Mouse (Mus musculus): ENCODE measurements at regions not wholly inside any gene's neighbourhood (a gene's known extent, or its start where the extent isn't known, plus 50 kb on each side); places are given as distances from the start of the nearest gene placed in this dataset.

DNA sequence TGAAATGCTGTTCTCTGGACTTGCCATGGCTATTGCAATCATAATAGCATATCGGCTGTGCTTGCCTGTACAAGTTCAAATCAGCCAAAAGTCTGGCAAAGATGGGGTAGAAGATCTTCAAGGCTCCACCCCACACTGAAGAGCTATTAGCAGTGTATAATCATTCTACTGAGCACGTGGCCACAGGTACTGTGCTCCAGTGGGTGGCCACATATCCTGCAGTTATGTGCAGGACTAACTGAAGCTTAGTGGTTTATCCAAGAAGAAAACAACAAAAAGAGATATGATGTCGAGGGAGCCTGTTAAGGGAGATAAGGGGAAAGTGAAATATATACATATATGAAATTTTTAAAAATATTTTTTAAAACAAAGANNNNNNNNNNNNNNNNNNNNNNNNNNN is 309.2 kb downstream of the Meis1 start:
- Histone ChIP-seq H3K27ac (no peak overlapping the region), H3K4me3 (no peak overlapping the region)
- intact Hi-C loops (cut with DNase I): no loop called here
- DNase-seq: no peak
- TF ChIP-seq CTCF (IDR thresholded peaks at IDR 0.05): no peak

DNA sequence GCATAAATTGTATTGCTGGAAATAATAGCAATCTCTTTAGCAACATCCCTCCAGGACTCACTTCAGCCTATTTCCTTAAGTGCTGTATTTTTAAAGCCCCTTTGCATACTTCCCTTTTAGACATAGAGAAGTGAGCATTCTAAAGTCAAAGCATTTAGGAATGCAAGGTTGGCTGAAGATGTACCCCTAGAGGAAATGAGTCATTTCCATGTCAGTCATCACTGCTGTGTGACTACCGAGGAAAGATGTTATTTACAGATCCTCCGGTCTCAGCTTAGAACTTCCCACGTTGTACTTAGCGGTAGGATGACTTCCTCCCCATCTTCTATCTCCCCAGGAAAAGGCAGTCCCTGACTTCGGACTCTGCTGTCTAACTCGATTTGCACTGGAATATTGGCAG is 337.2 kb downstream of the Meis1 start:
- TF ChIP-seq CTCF (IDR thresholded peaks at IDR 0.05): no peak
- no peak overlapping the region for H3K4me3 ChIP-seq
- no peak overlapping the region for H3K27ac ChIP-seq
- intact Hi-C loops (cut with DNase I): no loop called here
- DNase-seq: no peak

DNA sequence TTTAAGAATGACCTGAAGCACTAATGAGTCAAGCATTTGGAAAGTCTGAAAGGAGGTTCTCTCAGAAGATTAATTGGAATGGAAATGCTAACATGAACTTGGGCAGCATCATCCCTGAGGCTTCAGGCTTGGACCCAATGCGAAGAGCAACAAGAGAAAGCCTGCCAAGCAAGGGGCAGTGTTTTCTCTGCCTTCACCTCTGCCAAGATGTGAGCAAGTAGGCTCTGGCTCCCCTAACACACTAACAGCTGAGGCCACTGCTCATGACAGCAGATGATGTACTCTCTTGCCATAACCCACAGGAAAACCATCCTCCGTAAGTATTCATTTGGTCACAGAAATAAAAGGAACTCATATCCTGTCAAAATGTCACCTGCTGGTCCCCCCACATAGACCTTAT is 341.9 kb downstream of the Meis1 start:
- H3K4me3 ChIP-seq: no peak overlapping the region
- intact Hi-C loops (cut with DNase I): no loop called here
- H3K27ac ChIP-seq: no peak overlapping the region
- DNase-seq: no peak
- TF ChIP-seq CTCF (IDR thresholded peaks at IDR 0.05): no peak

DNA sequence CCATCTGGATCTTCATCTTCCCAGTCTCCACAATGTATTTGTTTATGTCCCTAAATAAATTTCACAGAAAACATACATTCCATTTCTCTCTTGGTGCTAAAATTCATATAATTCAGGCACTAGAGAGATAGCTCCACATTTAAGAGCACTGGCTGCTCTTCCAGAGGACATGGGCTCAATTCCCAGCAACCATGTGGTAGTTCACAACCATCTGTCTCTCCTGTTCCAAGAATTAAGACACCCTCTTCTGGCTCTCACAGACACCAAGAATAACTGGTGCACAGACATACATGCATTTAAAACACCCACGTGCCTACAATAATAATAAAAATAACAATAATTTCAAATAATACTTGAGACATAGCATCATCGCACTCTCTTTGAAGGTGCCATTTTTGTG is 347.8 kb downstream of the Meis1 start:
- DNase-seq: no peak
- H3K4me3 ChIP-seq: no peak overlapping the region
- intact Hi-C loops (cut with DNase I): no loop called here
- no peak overlapping the region for H3K27ac ChIP-seq
- TF ChIP-seq CTCF (IDR thresholded peaks at IDR 0.05): no peak

DNA sequence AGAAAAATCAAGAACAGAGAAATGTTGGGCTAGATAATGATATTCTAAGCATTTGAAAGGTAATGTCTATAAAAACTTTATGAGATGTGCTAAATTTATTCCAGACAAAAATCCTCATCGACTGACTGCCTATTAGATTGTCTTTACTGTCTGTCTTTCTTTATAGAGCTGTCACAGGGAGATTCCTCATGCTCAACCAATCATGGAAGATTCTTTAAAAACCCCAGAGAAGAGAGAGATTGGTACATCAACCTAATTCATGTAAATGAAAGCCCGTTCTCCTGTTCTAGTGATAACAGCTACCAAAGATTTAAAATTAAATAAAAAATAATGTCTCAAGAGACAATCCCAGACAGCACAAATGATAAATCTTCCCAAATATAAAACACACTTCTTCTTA is 349.5 kb downstream of the Meis1 start:
- H3K27ac ChIP-seq: no peak overlapping the region
- TF ChIP-seq CTCF (IDR thresholded peaks at IDR 0.05): no peak
- no peak overlapping the region for H3K4me3 ChIP-seq
- intact Hi-C loops (cut with DNase I): no loop called here
- DNase-seq: no peak

DNA sequence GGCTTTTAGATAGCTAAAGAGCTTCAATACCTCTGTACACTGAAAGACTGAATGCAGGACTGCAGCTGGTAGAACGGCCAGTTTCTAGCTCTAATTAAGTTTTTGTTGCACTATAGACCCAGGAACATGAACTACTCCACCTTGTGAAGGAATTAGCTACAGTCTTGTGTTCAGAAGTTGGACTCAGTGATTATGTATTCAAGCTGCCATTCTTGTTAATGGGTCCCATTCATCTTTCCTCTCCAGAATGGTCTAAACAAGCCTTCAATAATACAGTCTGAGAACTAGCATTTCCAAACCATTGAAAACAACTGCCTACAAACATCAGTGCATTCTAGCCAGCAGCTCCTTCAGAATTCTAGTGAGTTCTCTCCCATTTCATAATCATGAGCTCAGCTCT is 362.4 kb downstream of the Meis1 start:
- Histone ChIP-seq H3K27ac (no peak overlapping the region), H3K4me3 (no peak overlapping the region)
- intact Hi-C loops (cut with DNase I): no loop called here
- TF ChIP-seq CTCF (IDR thresholded peaks at IDR 0.05): no peak
- DNase-seq: no peak

DNA sequence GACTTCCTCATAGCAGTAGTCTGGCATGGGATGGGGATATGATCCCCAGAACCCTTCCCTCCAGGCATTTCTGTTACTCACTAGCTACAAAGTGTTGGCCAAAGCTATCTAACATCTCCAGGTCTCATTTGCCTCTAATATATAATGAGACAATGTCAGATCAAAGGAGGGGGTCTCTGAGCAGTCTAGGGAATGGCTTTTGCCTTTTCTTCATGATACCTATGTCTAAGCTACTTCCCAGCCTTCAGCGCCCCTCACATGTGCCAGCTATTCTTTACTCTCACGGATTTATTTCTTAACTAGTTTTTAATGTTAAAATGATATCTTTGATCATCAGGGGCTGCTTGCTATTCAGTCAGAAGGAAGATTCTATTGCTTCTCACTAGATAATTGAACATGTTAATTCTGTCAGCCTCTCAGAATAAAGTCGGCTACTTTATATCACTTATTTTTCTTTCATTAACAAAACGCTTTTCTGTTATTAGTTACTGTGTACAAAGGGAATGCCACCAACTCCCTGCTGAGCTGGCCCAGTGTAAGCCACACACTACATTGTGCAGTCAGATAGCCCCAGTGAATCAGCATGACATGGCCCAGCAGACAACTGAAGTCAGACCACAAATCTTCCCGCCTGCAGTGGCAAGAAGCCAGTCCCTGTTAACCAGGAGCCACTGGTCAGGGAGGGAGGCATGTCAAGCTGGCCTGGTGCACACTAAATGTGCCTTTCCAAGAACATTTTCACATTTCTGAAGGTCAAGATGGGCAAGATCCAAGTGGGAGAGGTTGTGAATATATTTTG is 386.6 kb downstream of the Meis1 start:
- DNase-seq: no peak
- H3K4me3 ChIP-seq: no peak overlapping the region
- no peak for TF ChIP-seq CTCF (IDR thresholded peaks at IDR 0.05)
- intact Hi-C loops (cut with DNase I): no loop called here
- no peak overlapping the region for H3K27ac ChIP-seq

DNA sequence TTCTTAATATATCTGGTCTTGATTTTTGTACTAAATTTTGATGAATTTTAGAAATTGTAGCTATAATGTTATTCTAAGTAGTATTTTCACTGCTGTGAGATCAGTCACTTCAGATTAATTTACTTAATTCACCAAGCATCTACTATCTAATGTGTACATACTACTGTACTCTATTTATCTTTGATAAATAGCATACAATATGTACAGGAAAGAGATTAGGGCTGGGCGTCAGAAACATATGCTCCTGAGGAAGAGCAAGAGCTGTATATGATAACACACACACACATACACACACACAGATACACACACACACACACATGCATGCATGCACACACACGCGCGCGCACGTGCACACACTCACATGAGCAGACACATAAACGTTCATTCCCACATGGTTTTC is 387.2 kb downstream of the Meis1 start:
- DNase-seq: no peak

DNA sequence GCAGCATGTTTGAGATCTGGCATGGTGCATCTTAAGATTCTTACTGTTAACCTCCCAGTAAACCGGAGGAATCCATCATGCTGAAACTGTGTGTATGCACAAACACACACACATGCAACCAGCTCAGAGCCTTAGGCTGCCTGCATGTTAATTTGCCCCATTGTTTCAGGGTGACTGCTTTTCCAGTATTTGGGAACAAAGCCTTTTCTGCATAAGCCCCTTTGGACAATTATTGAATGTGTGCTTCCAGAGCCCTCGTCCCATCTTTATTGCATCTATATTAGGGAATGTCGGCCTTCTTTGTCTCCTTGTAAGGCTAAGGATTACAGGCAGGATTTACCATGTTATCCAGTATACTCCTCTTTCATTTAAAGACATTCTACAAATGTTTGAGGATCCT is 397.0 kb downstream of the Meis1 start:
- DNase-seq: no peak
- H3K27ac ChIP-seq: no peak overlapping the region
- no peak for TF ChIP-seq CTCF (IDR thresholded peaks at IDR 0.05)
- no peak overlapping the region for H3K4me3 ChIP-seq
- intact Hi-C loops (cut with DNase I): no loop called here

More for the DNA sequence above, 387.2 kb downstream of the Meis1 start:
- intact Hi-C loops (cut with DNase I): no loop called here
- TF ChIP-seq CTCF (IDR thresholded peaks at IDR 0.05): no peak
- no peak overlapping the region for H3K4me3 ChIP-seq
- no peak overlapping the region for H3K27ac ChIP-seq

DNA sequence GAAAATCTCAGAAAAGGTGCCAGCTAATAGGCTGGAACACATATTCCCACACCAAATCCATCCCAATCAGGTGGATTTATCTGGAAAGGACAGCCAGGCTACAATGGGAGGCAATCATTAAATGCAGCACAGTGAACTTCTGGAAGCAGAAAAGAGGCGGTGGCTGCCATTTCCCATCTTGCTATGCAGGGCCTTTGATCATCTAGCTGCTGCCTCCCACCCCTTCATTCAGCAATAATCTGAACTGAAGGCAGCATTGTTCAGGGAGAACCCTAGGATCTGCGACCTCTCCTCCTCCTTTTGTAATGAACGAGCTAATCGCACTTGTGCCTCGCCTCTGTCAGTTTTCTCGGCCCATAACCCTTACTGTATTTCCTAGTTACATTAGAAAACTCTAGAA is 413.9 kb downstream of the Meis1 start:
- DNase-seq: no peak
- no peak for TF ChIP-seq CTCF (IDR thresholded peaks at IDR 0.05)
- H3K27ac ChIP-seq: no peak overlapping the region
- H3K4me3 ChIP-seq: no peak overlapping the region
- intact Hi-C loops (cut with DNase I): no loop called here

DNA sequence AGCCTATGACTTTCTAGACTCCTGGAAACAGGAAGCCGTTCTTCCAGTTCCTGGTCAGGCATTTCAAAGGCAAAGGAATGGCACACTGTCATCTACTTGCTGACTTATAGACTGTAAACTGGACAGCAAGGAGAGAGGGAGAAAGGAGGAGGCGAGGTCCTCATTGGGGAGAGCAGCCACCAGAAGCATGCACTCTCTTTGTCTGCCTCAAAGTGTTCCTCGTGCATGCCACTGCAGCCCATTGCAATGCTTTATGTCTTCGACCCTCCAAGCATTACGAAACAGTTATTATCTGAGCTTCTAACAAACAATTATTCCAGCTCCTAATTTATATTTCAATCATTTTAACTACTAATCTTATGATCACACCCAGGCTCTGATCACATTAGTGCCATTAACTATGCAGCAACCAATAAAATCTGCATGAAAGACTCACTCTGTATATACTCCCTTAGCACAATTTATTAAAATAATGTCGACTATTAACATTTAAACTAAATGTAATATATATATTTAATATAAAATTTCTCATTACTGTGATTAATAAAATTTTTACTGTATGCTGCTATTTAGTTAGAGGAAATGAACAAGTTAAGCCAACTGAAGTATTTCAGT is 417.1 kb downstream of the Meis1 start:
- Histone ChIP-seq H3K27ac (no peak overlapping the region), H3K4me3 (no peak overlapping the region)
- intact Hi-C loops (cut with DNase I): no loop called here
- DNase-seq: no peak
- TF ChIP-seq CTCF (IDR thresholded peaks at IDR 0.05): no peak

DNA sequence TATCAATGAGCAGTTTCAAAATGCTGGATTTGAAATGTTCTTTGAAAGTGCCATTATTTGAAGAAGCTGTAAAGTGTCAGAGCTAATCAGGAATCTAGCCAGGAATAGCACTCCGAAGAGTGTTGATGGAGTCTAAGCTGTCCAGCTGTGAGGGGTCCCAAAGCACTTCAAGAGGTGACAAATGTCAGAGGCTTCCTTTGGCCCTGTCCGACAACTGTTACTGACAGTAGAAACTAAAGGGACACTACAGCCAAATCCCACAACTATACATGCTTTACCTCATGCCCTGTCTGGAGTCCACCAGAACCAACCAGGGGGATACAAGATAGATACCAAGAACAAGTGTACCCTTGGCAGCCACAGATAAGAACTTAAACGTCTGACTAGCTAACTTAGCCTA is 420.4 kb downstream of the Meis1 start:
- TF ChIP-seq CTCF (IDR thresholded peaks at IDR 0.05): no peak
- no peak overlapping the region for H3K4me3 ChIP-seq
- no peak for DNase-seq
- H3K27ac ChIP-seq: no peak overlapping the region
- intact Hi-C loops (cut with DNase I): no loop called here

DNA sequence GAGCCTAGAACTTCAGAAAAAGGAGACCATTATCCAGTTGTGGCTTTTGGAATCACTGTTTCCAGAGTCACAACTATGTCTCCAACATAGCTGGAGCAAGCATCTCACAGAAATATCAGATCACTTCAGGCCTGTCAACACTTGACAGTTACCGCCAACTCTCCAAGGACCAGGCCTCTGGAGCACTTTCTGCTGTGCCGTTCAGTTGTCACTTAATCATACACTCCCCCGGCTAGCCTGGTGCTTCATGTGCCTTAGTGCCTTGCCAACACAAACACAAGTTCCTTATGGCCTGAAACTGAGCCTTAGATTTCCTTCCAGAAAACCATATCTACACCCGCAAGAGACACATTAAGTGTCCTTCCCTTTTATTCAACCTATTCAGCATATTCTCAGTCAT is 421.8 kb downstream of the Meis1 start:
- H3K27ac ChIP-seq: no peak overlapping the region
- intact Hi-C loops (cut with DNase I): no loop called here
- H3K4me3 ChIP-seq: no peak overlapping the region
- no peak for DNase-seq
- no peak for TF ChIP-seq CTCF (IDR thresholded peaks at IDR 0.05)

DNA sequence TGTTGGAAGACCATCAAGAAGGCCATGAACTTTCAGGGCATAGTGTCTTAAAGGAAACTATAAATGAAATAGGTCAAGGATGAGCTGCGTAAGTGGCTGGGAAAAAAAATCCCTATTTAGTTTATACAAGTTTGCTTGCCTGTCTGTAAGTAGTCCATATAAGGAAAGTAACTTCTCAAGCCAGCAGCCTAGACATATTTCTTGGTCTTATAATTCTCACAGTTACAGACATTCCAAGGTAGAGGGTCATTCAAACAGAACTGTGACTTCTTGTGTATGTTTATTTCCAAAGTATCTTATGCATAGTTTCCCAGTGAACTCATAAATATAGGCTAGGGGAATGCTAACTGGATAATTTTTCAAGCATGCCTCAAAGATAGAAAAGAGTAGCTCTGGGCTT is 428.3 kb downstream of the Meis1 start:
- intact Hi-C loops (cut with DNase I): no loop called here
- H3K27ac ChIP-seq: no peak overlapping the region
- no peak for DNase-seq
- H3K4me3 ChIP-seq: no peak overlapping the region
- no peak for TF ChIP-seq CTCF (IDR thresholded peaks at IDR 0.05)
